Mouse (Mus musculus) neural tube, embryonic 11.5 days (tissue): ENCODE measurements around the gene Spata31d1a. TPM values are rescaled to one million over a fixed set of nuclear protein-coding genes. Genes with fewer than 3 reads are reported as not detected.

ENCODE experiments used
- ATAC-seq: fragments of 200-750 bp; cut with Nextera tagmentation; 2 replicates; pipeline ENCODE4 v1.8.0; 2017; ENCODE audit warnings: moderate number of reproducible peaks, mild to moderate bottlenecking, moderate TSS enrichment, moderate library complexity; ENCODE audit not compliant: insufficient read depth, low FRiP score, low TSS enrichment
- DNase-seq: peaks from one replicate; pipeline ENCODE4 v3.0.0-alpha.2; 2015; ENCODE audit warnings: low spot score
- H3K27ac ChIP-seq: fragments of 300-500 bp; sonication (generic); 2 replicates; pipeline ENCODE4 v1.5.1; 2014; ENCODE audit warnings: low read depth, mild to moderate bottlenecking, low read length
- H3K27me3 ChIP-seq: fragments of 300-500 bp; sonication (generic); 2 replicates; pipeline ENCODE4 v1.6.1; 2014; ENCODE audit warnings: mild to moderate bottlenecking, low read length, mixed read lengths; ENCODE audit not compliant: control insufficient read depth, insufficient read depth
- H3K36me3 ChIP-seq: fragments of 300-500 bp; sonication (generic); 2 replicates; pipeline ENCODE4 v1.6.1; 2014; ENCODE audit warnings: mild to moderate bottlenecking, low read length, moderate library complexity, mixed read lengths; ENCODE audit not compliant: control insufficient read depth, insufficient read depth
- H3K4me1 ChIP-seq: fragments of 300-500 bp; sonication (generic); 2 replicates; pipeline ENCODE4 v1.6.1; 2014; ENCODE audit warnings: low read length, mixed read lengths; ENCODE audit not compliant: control insufficient read depth, insufficient read depth
- H3K4me2 ChIP-seq: fragments of 300-500 bp; sonication (generic); 2 replicates; pipeline ENCODE4 v1.6.1; 2014; ENCODE audit warnings: low read depth, mild to moderate bottlenecking, moderate library complexity
- H3K4me3 ChIP-seq: fragments of 300-500 bp; sonication (generic); 2 replicates; pipeline ENCODE4 v1.5.1; 2014; ENCODE audit warnings: low read depth, low read length
- H3K9ac ChIP-seq: fragments of 300-500 bp; sonication (generic); 2 replicates; pipeline ENCODE4 v1.6.1; 2014; ENCODE audit warnings: mild to moderate bottlenecking, low read length
- H3K9me3 ChIP-seq: fragments of 300-500 bp; sonication (generic); 2 replicates; pipeline ENCODE4 v1.6.1; 2016; ENCODE audit warnings: low read length; ENCODE audit not compliant: control insufficient read depth
- WGBS: fragments of 180-500 bp; shearing (Covaris S2); extraction: QIAGEN DNeasy Blood & Tissue Kit; methylation state at CpG from one replicate; pipeline ENCODE4 v1.1.7; 2014; 5-methylcytosine and 5-hydroxymethylcytosine counted together
- polyA plus RNA-seq: library from polyadenylated mRNA; unstranded; fragments of >200 nt; fragmentation: Nextera tagmentation; extraction: Ambion mirVana; gene quantifications from 2 replicates; pipeline ENCODE4 v1.2.1, GENCODE M21; 2014

The Spata31d1a gene
- polyA plus RNA-seq, 1 experiment from 2014 or later: not detected

- Histone ChIP-seq H3K9me3 (no peaks in the 10 kb centered on the region), H3K36me3 (no peaks in the 10 kb centered on the region), H3K4me3 (no peak overlapping the region), H3K4me2 (no peak overlapping the region), H3K9ac (no peak overlapping the region), H3K27me3 (no peaks in the 10 kb centered on the region), H3K4me1 (no peaks in the 10 kb centered on the region), H3K27ac (no peak overlapping the region)
- 41% methylated on average over 10 of the region's 10 CpGs for WGBS
- ATAC-seq (no peak), DNase-seq (peak; percentile 31)
Observed at GRCm38 (mm10) chr13:59691478-59691877, 18.7 kb downstream of the Spata31d1a start.

GRCm38 (mm10) chr13:59690576-59690975 lies 19.6 kb downstream of the Spata31d1a start:
- DNase-seq (no peak), ATAC-seq (no peak)
- Histone ChIP-seq H3K4me2 (no peak overlapping the region), H3K36me3 (no peaks in the 10 kb centered on the region), H3K27me3 (no peaks in the 10 kb centered on the region), H3K9me3 (no peaks in the 10 kb centered on the region), H3K4me3 (no peak overlapping the region), H3K27ac (no peak overlapping the region), H3K9ac (no peak overlapping the region), H3K4me1 (no peaks in the 10 kb centered on the region)
- WGBS: 79% methylated on average over 7 of the region's 7 CpGs

GRCm38 (mm10) chr13:59689843-59690242 lies 20.3 kb downstream of the Spata31d1a start:
- Histone ChIP-seq H3K27ac (no peak overlapping the region), H3K9me3 (no peaks in the 10 kb centered on the region), H3K4me1 (no peaks in the 10 kb centered on the region), H3K4me3 (no peak overlapping the region), H3K36me3 (no peaks in the 10 kb centered on the region), H3K4me2 (no peak overlapping the region), H3K27me3 (no peaks in the 10 kb centered on the region), H3K9ac (no peak overlapping the region)
- no peak for ATAC-seq
- no peak for DNase-seq
- 94% methylated on average over 3 of the region's 3 CpGs for WGBS

- 90% methylated on average over 9 of the region's 9 CpGs for WGBS
- no peak overlapping the region for H3K4me3 ChIP-seq
- no peak for ATAC-seq
- H3K27me3 ChIP-seq: no peaks in the 10 kb centered on the region
- no peak overlapping the region for H3K27ac ChIP-seq
- DNase-seq: no peak
- no peak overlapping the region for H3K9ac ChIP-seq
- no peaks in the 10 kb centered on the region for H3K36me3 ChIP-seq
- H3K4me2 ChIP-seq: no peak overlapping the region
- no peaks in the 10 kb centered on the region for H3K4me1 ChIP-seq
- no peaks in the 10 kb centered on the region for H3K9me3 ChIP-seq
Observed at GRCm38 (mm10) chr13:59689313-59689712, 20.8 kb downstream of the Spata31d1a start.

- H3K4me2 ChIP-seq: no peak overlapping the region
- peak; percentile 1 for DNase-seq
- no peaks in the 10 kb centered on the region for H3K27me3 ChIP-seq
- H3K36me3 ChIP-seq: no peaks in the 10 kb centered on the region
- no peak for ATAC-seq
- 73% methylated on average over 13 of the region's 13 CpGs for WGBS
- no peaks in the 10 kb centered on the region for H3K4me1 ChIP-seq
- H3K27ac ChIP-seq: no peak overlapping the region
- H3K9me3 ChIP-seq: no peaks in the 10 kb centered on the region
- H3K9ac ChIP-seq: no peak overlapping the region
- H3K4me3 ChIP-seq: no peak overlapping the region
Observed at GRCm38 (mm10) chr13:59688338-59688770, 21.8 kb downstream of the Spata31d1a start.

- 85% methylated on average over 3 of the region's 3 CpGs for WGBS
- Histone ChIP-seq H3K9ac (no peak overlapping the region), H3K27me3 (no peaks in the 10 kb centered on the region), H3K36me3 (no peaks in the 10 kb centered on the region), H3K27ac (no peak overlapping the region), H3K4me3 (no peak overlapping the region), H3K9me3 (no peaks in the 10 kb centered on the region), H3K4me2 (no peak overlapping the region), H3K4me1 (no peaks in the 10 kb centered on the region)
- DNase-seq (no peak), ATAC-seq (no peak)
Observed at GRCm38 (mm10) chr13:59685236-59685635, 24.9 kb downstream of the Spata31d1a start.

GRCm38 (mm10) chr13:59682629-59683028 lies 27.5 kb downstream of the Spata31d1a start:
- no peaks in the 10 kb centered on the region for H3K4me1 ChIP-seq
- 34% methylated on average over 7 of the region's 7 CpGs for WGBS
- ATAC-seq (no peak), DNase-seq (no peak)
- H3K27me3 ChIP-seq: no peaks in the 10 kb centered on the region
- no peak overlapping the region for H3K4me2 ChIP-seq
- H3K9ac ChIP-seq: no peak overlapping the region
- H3K4me3 ChIP-seq: no peak overlapping the region
- no peak overlapping the region for H3K27ac ChIP-seq
- no peaks in the 10 kb centered on the region for H3K9me3 ChIP-seq
- no peaks in the 10 kb centered on the region for H3K36me3 ChIP-seq

GRCm38 (mm10) chr13:59679908-59680307 lies 30.2 kb downstream of the Spata31d1a start:
- no peak overlapping the region for H3K27ac ChIP-seq
- no peaks in the 10 kb centered on the region for H3K36me3 ChIP-seq
- no peak overlapping the region for H3K4me2 ChIP-seq
- WGBS: 69% methylated on average over 4 of the region's 4 CpGs
- H3K9me3 ChIP-seq: no peaks in the 10 kb centered on the region
- ATAC-seq (no peak), DNase-seq (no peak)
- H3K27me3 ChIP-seq: no peaks in the 10 kb centered on the region
- no peaks in the 10 kb centered on the region for H3K4me1 ChIP-seq
- no peak overlapping the region for H3K4me3 ChIP-seq
- no peak overlapping the region for H3K9ac ChIP-seq

- Histone ChIP-seq H3K27me3 (no peaks in the 10 kb centered on the region), H3K36me3 (no peaks in the 10 kb centered on the region), H3K9me3 (no peaks in the 10 kb centered on the region), H3K4me1 (no peaks in the 10 kb centered on the region), H3K27ac (no peak overlapping the region), H3K4me2 (no peak overlapping the region), H3K9ac (no peak overlapping the region), H3K4me3 (no peak overlapping the region)
- WGBS: 59% methylated on average over 4 of the region's 4 CpGs
- ATAC-seq (no peak), DNase-seq (no peak)
Observed at GRCm38 (mm10) chr13:59679306-59679705, 30.8 kb downstream of the Spata31d1a start.
